Mouse (Mus musculus): ENCODE results near the gene Pla2g12a. TPM values are rescaled to one million over a fixed set of nuclear protein-coding genes. Genes with fewer than 3 reads are reported as not detected.

Gene Pla2g12a
- 63.0 and 82.0 TPM in 2 replicates for polyA plus RNA-seq (2012)

DNA sequence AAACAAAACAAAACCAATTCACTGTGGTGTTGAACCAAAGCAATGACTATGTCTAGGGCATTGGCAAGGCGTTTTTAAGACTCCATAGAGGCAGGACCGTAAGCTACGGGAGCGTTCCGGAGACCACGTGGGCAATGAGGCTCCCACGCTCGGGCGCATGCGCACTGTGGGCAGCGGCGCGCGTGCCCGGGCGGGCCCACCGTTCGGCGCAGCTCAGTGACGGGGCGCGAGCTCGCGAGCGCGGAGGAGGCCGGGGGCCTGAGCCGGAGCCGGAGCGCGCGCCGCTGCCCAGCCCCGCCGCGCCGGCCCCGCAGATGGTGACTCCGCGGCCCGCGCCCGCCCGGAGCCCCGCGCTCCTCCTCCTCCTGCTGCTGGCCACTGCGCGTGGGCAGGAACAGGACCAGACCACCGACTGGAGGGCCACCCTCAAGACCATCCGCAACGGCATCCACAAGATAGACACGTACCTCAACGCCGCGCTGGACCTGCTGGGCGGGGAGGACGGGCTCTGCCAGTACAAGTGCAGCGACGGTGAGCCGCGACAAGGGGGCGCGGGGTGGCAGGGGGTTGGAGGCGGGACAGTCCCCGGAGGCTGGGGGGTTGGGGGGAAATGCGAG, at the start of gene Pla2g12a:
TSS of gene Pla2g12a (plus strand) at position 202 of the 617 bp plus-strand sequence.

GRCm38 (mm10) chr3:129831035-129831568, 47.3 kb upstream of the Pla2g12a start, which contains the start of gene Gar1:
Gene Gar1 (minus strand): TSS chr3:129831396.

GRCm38 (mm10) chr3:129835388-129835934, 42.9 kb upstream of the Pla2g12a start, which contains the start of gene Cfi:
Gene Cfi (plus strand): TSS chr3:129835884.

GRCm38 (mm10) chr3:129901271-129901809, 22.9 kb downstream of the Pla2g12a start, which contains the start of gene Casp6:
Gene Casp6 (plus strand): TSS chr3:129901425.

Other genes starting within 250 kb of the Pla2g12a start
- gene Egf, start 123.3 kb upstream of the Pla2g12a start, polyA plus RNA-seq (2012) = 0.26 and 0.41 TPM in 2 replicates
- gene Lrit3, start 74.6 kb upstream of the Pla2g12a start, polyA plus RNA-seq (2012) = not detected in 2 replicates
- 0.12 TPM in 1 of 2 replicates, not detected in the other for gene Rrh, start 56.0 kb upstream of the Pla2g12a start, polyA plus RNA-seq (2012)
- gene Gar1, start 47.2 kb upstream of the Pla2g12a start, polyA plus RNA-seq (2012) = 110 and 190 TPM in 2 replicates
- gene Cfi, start 42.7 kb upstream of the Pla2g12a start, polyA plus RNA-seq (2012) = 0.04 TPM in 1 of 2 replicates, not detected in the other
- gene Casp6, start 22.8 kb downstream of the Pla2g12a start, polyA plus RNA-seq (2012) = 17.0 and 22.3 TPM in 2 replicates
- 5.0 and 13.1 TPM in 2 replicates for gene Mcub, start 91.6 kb downstream of the Pla2g12a start, polyA plus RNA-seq (2012)
- 76.5 and 78.0 TPM in 2 replicates for gene Sec24b, start 182.9 kb downstream of the Pla2g12a start, polyA plus RNA-seq (2012)

Measured in megakaryocyte-erythroid progenitor cell, adult 5 weeks (primary cell).